Mouse (Mus musculus) ES-Bruce4 (cell line): ENCODE results near the gene Sdhc. TPM values are rescaled to one million over a fixed set of nuclear protein-coding genes. Genes with fewer than 3 reads are reported as not detected.
"Not testable (repeated sequence)": the region's sequence is repeated elsewhere in the genome, so short reads cannot be mapped to it uniquely, and the experiment has no call there.

Experiments used
- H3K27ac ChIP-seq: 2 replicates; pipeline ENCODE4 v1.5.1; 2012; ENCODE audit warnings: low read length, inconsistent platforms; ENCODE audit not compliant: insufficient read depth
- H3K27me3 ChIP-seq: 2 replicates; pipeline ENCODE4 v1.6.1; 2012; ENCODE audit warnings: mild to moderate bottlenecking, low read length, inconsistent platforms; ENCODE audit not compliant: control insufficient read depth, poor library complexity, insufficient read depth, severe bottlenecking
- H3K36me3 ChIP-seq: 2 replicates; pipeline ENCODE4 v1.6.1; 2012; ENCODE audit warnings: inconsistent platforms, mild to moderate bottlenecking, low read length, moderate library complexity; ENCODE audit not compliant: control insufficient read depth, poor library complexity, insufficient read depth, severe bottlenecking
- H3K4me1 ChIP-seq: one replicate; pipeline ENCODE4 v1.8.1; 2011; ENCODE audit warnings: low read length; ENCODE audit not compliant: control insufficient read depth, insufficient read depth
- H3K4me3 ChIP-seq: 2 replicates; pipeline ENCODE4 v1.5.1; 2011; ENCODE audit warnings: low read depth, mild to moderate bottlenecking, low read length
- H3K9ac ChIP-seq: 2 replicates; pipeline ENCODE4 v1.6.1; 2012; ENCODE audit warnings: low read depth, mild to moderate bottlenecking, inconsistent platforms; ENCODE audit not compliant: poor library complexity, severe bottlenecking
- H3K9me3 ChIP-seq: replicated peaks from 2 replicates; pipeline ENCODE4 v1.6.1; 2012; ENCODE audit warnings: mild to moderate bottlenecking, low read length, inconsistent platforms; ENCODE audit not compliant: control insufficient read depth, poor library complexity, insufficient read depth, severe bottlenecking
- CTCF ChIP-seq: IDR thresholded peaks from one replicate; pipeline ENCODE4 v1.8.1; 2011; ENCODE audit warnings: low read depth, low read length
- EP300 ChIP-seq: IDR thresholded peaks from 2 replicates; pipeline ENCODE4 v1.6.1; 2011; ENCODE audit warnings: low read depth, low read length; ENCODE audit not compliant: insufficient read depth
- POLR2A ChIP-seq: IDR thresholded peaks from one replicate; pipeline ENCODE4 v1.8.1; 2011; ENCODE audit warnings: low read length; ENCODE audit not compliant: insufficient read depth
- polyA plus RNA-seq: library from polyadenylated mRNA; stranded (reverse); fragments of >200 nt; gene quantifications from 2 replicates; pipeline ENCODE4 v1.2.4, GENCODE M21; 2011; ENCODE audit warnings: low read depth; ENCODE audit not compliant: missing spikeins, insufficient read depth, insufficient read length

The Sdhc gene
- polyA plus RNA-seq, 1 experiment: 273 TPM

DNA sequence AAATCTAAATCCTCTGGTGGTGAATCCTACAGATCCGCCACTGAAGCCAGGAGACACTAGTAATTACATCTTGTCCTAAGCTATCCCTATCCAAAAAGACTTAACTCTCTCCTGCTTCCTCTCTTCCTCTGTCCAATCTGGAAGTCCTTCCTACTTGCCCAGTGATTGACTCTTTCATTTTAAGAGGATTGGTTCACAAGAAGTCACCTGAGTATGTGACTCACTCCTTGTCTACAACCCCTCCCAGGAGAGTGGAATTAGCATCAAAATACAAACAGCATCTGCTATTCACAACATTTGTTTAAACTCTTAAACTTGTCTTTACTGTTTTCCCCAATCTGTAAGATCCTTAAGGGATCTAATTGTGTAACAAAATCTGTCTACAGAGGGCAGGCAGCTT lies 60.5 kb downstream of the Sdhc start:
- H3K9ac ChIP-seq: peak overlapping the region; percentile 46
- H3K27me3 ChIP-seq: no peaks in the 10 kb centered on the region
- H3K4me1 ChIP-seq: peaks cover 2% of the 10 kb centered on the region
- TF ChIP-seq CTCF: no peak
- no peak for TF ChIP-seq EP300
- no peak for TF ChIP-seq POLR2A
- H3K4me3 ChIP-seq: peak overlapping the region; percentile 60; the same call in 1 of the 2 replicates
- H3K27ac ChIP-seq: peak overlapping the region; percentile 92
- H3K36me3 ChIP-seq: no peaks in the 10 kb centered on the region
- H3K9me3 ChIP-seq: peaks cover 15% of the 10 kb centered on the region

DNA sequence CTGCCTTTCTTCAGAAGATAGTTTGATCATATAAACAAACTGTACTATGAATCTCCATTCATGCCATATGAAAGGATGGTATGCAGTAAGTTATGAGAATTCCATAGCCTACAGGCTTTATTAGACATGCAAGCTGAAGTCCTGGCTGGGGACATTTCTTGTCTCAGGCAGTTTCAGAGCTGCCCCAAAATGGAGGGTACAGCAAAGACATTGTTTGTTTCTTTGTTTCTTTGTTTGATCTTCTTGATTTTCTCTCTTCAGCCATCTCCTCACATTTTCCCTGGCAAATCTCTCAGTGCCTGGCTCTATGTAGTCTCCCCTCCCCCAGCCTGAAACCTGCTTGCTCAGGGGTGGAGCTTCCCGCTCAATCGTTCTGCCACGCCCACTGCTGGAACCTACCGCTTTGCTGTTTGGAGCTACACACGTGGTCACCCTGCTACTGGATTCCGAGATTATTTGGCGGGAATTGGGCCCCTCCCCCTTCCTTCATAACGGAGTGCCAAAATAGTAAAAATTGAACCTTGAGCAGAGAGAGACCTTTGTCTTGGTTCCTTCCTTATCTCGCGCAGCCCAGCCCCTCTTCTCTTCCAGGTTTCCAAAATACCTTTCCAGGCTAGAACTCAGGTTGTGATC lies 62.0 kb downstream of the Sdhc start:
- Histone ChIP-seq H3K9ac (peak overlapping the region; percentile 22; the same call in 1 of the 2 replicates), H3K9me3 (peaks cover 15% of the 10 kb centered on the region)
- not testable (repeated sequence) for H3K4me1 ChIP-seq, H3K36me3 ChIP-seq, H3K27ac ChIP-seq, H3K27me3 ChIP-seq, H3K4me3 ChIP-seq
- peak; percentile 72; the same call in 1 of the 2 replicates for TF ChIP-seq EP300

DNA sequence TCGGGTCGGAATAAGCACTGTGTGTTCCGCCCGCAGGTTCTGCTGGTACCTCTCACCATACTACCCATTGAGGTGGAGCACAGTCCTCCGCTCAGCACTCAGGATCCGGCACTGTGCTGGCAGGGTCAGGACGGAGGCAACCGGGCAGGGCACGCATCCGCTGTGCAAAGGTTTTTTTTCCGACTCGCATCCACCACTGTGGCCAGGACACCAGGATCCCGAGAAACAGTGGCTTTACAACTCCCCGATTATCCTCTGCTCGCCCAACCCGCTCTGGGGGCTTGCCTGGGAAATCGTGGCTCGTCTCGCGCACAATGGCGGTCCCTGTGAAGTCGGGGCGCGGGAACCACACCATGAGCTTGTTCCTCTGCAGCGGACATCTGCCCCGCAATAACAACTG lies 64.7 kb downstream of the Sdhc start:
- Histone ChIP-seq H3K9me3 (peaks cover under 1% of the 10 kb centered on the region), H3K27me3 (no peaks in the 10 kb centered on the region), H3K36me3 (no peaks in the 10 kb centered on the region), H3K9ac (peak overlapping the region; percentile 52), H3K4me3 (peak overlapping the region; percentile 55), H3K27ac (no peak overlapping the region), H3K4me1 (peaks cover 2% of the 10 kb centered on the region)
- TF ChIP-seq EP300 (no peak), CTCF (no peak), POLR2A (no peak)

DNA sequence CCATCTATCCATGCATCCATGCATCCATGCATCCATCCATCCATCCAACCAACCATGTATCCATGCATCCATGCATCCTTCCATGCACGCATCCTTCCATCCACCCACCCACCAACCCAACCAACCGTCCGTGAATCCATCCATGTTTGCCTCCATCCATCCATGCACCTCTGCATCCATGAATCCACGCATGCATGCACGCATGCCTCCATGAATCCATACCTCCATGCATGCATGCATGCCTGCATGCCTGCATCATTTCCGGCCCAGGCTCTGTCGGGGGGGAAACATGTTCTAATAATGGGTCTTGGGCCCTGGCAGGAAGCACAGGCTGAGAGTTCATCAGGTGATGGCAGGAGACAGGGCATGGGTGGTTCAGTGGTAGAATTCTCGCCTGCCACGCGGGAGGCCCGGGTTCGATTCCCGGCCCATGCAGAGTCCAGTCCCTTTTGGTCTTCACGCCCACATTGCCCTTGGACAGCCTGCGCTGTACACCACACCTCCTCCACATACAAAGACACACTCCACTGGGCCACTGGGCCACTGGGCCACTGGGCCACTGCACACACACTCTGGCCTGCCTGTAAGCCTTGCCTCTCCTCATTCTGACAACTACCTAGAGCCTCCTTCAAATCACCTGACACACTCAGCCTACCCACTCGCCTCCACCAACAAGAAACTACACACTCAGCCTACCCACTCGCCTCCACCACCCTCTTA lies 68.7 kb downstream of the Sdhc start:
- H3K9ac ChIP-seq, H3K4me3 ChIP-seq, H3K27ac ChIP-seq, H3K4me1 ChIP-seq, H3K27me3 ChIP-seq, H3K36me3 ChIP-seq, H3K9me3 ChIP-seq: not testable (repeated sequence)

DNA sequence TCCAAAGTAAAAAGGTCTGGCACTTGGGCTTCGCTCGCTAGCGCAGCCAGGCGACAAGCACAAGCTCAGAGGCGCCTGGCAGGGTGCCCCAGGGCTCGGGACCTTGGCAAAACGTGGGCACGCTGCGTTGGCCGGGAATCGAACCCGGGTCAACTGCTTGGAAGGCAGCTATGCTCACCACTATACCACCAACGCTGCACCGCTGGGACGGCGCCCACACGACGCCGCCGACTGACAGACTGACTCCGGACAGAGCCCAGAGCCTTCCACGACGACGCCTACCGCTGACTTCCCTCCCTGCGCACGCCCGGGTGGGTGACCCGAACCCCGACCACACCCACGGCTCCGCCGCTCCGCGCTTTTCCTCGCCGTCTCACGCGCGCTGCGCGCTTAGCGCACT lies 70.6 kb downstream of the Sdhc start:
- not testable (repeated sequence) for H3K27me3 ChIP-seq, H3K4me1 ChIP-seq, H3K4me3 ChIP-seq, H3K9ac ChIP-seq, H3K36me3 ChIP-seq, H3K9me3 ChIP-seq, H3K27ac ChIP-seq

DNA sequence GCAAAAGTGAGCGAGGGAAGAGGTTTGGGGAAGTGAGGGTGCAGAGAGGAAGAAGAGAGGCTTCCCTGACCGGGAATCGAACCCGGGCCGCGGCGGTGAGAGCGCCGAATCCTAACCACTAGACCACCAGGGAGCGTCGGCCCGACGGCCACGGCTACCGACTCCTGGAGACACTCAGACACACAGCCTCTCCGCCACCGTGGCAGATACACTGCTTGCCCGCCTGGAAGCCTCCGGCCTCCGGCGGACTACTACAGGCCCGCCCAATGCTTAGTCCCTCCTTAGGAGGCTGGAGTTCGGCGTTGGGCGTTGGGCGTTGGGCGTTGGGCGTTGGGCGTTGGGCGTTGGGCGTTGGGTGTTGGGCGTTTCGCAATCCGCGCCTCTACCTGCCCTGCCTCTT lies 71.1 kb downstream of the Sdhc start:
- H3K27me3 ChIP-seq, H3K9ac ChIP-seq, H3K36me3 ChIP-seq, H3K9me3 ChIP-seq, H3K27ac ChIP-seq, H3K4me1 ChIP-seq: not testable (repeated sequence)
- H3K4me3 ChIP-seq: peak overlapping the region; percentile 16

DNA sequence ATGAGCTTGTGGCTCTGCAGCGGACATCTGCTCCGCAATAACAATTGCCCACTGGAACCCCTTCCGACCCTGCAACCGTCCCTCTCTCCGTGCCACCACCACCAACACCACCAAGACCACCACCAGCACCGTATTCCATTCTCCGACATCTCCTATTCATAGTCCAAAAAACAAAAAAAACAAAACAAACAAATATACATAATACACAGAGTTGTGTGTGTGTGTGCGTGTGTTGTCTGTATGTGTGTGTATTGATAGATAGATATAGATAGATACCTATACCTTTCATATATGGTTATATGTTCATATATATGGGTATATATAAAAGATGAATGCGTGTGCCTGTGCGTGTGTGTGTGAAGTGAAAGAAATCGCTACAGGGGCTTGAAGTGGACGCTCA lies 72.0 kb downstream of the Sdhc start:
- not testable (repeated sequence) for H3K27me3 ChIP-seq

DNA sequence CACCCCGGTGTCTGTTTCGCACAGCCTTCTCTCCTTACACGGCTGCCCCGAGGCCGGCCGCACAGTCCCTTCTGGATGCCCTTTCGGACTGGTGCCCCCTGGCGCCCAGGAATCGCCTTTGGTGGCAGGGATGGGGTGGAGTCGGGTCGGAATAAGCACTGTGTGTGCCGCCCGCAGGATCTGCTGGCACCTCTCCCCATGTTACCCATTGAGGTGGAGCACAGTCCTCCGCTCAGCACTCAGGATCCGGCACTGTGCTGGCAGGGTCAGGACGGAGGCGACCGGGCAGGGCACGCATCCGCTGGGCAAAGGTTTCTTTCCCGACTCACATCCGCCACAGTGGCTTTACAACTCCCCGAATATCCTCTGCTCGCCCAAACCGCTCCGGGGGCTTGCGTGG lies 72.4 kb downstream of the Sdhc start:
- H3K9ac ChIP-seq: peak overlapping the region; percentile 73
- H3K4me3 ChIP-seq, H3K4me1 ChIP-seq, H3K27ac ChIP-seq, H3K9me3 ChIP-seq, H3K36me3 ChIP-seq, H3K27me3 ChIP-seq: not testable (repeated sequence)

More for the DNA sequence above, 72.0 kb downstream of the Sdhc start:
- not testable (repeated sequence) for H3K27ac ChIP-seq, H3K36me3 ChIP-seq, H3K9me3 ChIP-seq, H3K4me3 ChIP-seq, H3K4me1 ChIP-seq, H3K9ac ChIP-seq

DNA sequence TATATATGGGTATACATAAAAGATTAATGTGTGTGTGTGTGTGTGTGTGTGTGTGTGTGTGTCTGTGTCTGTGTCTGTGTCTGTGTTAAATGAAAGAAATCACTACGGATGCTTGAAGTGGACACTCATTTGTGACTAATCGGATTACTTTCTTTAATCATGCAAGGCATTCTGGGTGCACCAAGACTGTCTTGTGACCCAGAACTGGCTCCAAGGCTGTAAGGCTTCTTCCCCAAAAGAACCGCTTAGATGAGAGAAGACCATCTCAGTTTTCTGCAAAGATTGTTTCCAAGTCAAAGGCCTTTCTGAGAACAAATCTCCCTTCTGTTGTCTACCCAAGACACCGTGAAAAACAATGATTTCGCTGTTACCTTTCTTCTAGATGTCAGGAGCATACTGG lies 73.2 kb downstream of the Sdhc start:
- not testable (repeated sequence) for H3K27ac ChIP-seq, H3K36me3 ChIP-seq, H3K9ac ChIP-seq

More for the DNA sequence above, 73.2 kb downstream of the Sdhc start:
- H3K27me3 ChIP-seq, H3K9me3 ChIP-seq, H3K4me1 ChIP-seq, H3K4me3 ChIP-seq: not testable (repeated sequence)
